Mouse (Mus musculus) kidney, postnatal 25 days (tissue): ENCODE measurements around the gene Myo1g.
"Not testable (repeated sequence)": the region's sequence is repeated elsewhere in the genome, so short reads cannot be mapped to it uniquely, and the experiment has no call there.

Experiments
- DNase-seq, 2 experiments: peaks; one replicate each; pipeline ENCODE4 v3.0.0; 2021; ENCODE audit warnings: mixed read lengths in 2 of 2

The Myo1g gene

DNA sequence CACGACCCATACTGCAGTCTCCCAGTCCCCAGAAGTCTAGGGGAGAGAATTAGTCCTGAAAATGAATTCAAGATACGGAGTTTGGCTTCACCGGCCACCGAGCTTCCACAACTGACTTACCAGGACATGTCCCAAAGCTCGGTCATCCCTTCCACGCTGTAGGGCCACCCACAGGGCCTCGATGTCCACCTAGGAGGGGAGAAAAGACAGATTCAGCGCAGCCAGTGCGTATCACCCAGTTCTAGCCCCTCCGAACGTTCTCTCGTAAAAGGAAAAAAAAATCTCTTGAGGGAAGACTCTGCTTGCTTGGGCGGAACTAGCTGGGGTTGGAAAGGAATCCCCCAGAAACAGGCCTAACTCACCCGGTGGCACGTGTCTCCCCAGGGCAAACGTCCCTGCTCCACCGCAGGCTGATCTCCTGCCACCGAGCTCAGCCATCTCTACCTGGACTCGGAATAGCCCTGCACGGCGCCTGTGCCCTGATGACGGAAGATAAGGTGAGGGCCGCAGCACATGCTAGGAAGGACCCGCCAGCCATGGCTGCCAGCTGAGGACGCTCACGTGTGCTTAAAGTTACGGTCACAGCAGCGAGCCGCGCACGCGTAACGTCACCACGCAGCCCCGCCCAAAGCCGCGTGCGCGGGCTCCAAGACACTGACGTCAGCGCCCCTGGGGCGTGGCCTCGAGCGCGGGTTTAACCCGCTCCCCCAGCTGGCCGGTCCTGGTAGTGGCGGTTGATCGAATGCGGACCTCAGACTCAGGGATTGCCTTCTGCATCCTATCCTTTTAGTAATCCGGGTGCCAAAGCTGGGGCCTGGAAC lies 7.6 kb upstream of the Myo1g start:
- DNase-seq, result peak; percentile 97 to 100

GRCm38 (mm10) chr11:6527256-6528185 lies 6.8 kb upstream of the Myo1g start:
- no peak for DNase-seq

- not testable (repeated sequence) for DNase-seq
These were observed 5.9 kb upstream of the Myo1g start for GRCm38 (mm10) chr11:6526526-6527255.

- DNase-seq, result no peak
These were observed 4.5 kb upstream of the Myo1g start for GRCm38 (mm10) chr11:6525241-6525640.

DNA sequence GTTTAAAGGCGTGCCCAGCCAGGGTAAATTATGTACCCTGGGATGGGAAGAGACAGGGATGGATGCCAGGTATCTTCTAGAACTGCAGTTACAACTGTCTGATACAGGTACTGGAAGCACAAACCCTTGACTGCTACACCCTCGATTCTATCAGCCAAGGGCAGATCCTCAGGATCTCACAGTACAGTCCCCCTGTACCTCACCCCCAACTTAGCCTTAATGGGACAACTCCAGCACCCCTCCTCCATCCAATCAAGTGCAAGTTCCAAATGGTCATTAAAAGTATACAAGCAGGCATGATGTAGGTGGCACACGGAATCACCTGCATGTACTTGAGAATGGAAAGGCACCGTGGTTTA lies 4.1 kb upstream of the Myo1g start:
- no peak for DNase-seq

DNA sequence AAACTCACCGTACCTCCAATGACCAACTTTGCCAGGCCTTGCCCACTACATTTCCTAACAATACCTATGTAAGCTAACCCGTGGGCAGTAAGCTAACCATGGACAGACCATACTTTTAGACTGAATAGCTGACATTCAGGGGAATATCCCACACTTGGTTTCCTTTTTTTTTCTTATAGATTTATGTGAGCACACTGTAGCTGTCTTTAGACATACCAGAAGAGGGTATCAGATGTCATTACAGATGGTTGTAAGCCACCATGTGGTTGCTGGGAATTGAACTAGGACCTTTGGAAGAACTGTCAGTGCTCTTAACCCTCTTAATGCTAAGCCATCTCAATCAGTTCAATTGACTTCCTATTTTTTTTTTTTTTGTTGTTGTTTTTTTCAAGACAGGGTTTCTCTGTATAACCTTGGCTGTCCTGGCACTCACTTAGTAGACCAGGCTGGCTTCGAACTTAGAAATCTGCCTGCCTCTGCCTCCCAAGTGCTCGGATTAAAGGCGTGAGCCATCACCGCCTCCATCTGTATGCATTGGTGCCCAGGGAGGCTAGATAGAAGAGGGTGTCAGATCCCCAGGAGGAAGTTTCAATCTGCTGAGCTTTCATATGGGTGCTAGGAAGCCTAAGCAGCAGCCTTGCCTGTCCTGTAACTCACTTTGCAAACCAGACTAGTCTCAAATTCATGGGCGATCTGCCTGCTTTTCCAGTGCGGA lies 3.6 kb upstream of the Myo1g start:
- no peak for DNase-seq

DNA sequence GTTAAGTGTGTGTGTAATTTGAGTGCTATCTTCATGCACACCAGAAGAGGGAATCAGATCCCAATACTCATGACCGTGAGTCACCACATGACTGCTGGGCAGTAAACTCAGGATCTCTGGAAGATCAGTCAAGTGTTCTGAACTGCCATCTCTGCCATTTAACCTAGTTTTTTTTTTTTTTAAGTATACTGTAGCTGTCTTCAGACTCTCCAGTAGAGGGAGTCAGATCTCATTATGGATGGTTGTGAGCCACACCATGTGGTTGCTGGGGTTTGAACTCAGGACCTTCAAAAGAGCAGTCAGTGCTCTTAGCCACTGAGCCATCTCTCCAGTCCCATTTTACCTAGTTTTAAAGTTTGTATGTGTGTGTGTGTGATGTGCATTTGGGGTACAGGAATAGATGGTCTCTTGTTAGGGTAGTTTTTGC lies 2.9 kb upstream of the Myo1g start:
- no peak for DNase-seq

GRCm38 (mm10) chr11:6522782-6523525 lies 2.2 kb upstream of the Myo1g start:
- no peak for DNase-seq

DNA sequence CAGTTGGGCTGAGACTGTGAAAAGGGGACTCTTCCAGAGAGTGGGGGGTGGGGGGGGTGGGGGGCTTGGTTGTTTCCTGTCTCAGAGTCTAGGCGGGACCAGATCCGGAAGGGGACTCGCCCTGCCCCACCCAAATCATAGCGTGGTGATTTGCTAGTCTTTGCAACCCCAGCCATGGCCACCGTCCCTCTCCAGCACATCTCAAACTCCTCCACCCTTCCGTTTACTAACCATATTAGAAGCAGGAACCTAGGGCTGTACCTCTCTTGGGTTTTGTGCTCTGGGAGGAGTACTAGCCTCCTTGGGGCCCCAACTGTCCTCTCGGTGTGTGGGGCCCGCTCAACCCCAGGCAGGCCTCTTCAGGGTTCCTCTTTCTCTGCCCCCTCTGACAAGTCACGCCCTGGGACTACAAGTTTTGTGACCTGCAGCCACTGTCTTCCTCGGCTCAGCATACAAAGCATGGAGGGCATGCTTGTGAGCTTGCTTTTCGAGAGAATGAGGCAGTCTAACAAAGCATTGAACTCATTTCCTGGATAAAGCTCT lies 1.2 kb downstream of the Myo1g start:
- no peak for DNase-seq

- no peak for DNase-seq
These were observed 5.9 kb downstream of the Myo1g start for GRCm38 (mm10) chr11:6514837-6515236.

DNA sequence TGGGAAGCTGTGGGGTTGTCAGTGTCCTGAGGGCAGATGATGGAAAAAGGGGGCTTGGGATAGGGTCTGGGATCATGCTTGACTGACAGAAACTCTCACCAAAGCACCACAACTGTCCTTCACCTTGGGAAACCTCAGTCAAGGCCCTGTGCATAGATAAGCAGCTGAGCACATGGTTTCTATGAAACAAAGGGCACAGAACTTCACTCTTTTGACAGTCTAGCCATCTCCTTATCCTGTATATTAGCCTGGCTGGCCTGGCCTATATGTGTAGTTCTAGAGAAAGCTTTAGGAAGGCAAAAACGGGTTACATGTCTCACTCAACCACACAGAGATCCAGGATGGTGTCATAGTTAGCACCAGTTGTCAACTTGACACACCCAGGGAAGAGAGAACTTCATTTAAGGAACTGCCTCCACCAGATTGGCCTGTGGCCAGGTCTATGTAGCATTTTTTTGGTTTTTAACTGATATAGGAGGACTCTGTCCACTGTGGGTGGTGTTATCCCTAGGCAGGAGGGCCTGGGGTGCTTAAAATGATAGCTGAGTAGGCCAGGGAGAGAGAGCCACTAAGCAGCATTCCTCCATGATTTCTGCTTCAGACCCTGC lies 12.4 kb downstream of the Myo1g start:
- DNase-seq, result no peak

DNA sequence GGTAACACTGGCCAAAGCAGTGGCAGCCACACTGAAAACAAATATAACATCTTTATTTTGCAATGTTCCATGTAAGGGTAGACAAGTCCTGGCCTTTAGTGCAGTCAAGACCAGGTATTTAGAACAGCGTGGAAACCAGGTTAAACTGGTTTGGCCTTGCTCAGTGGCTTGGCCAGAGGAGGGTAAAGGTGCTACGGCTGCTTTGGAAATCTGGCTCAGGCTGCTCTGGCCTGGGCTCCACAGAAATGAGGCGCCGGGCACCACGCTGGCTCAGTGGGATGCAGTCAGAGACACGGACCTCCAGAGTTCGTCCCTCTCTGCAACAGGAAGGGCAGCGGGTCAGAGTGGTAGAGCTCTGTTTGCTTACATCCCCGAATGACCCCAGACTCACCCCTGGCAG lies 14.2 kb downstream of the Myo1g start:
- DNase-seq, result peak; percentile 20 to 58

GRCm38 (mm10) chr11:6504689-6505088 lies 16.1 kb downstream of the Myo1g start:
- no peak for DNase-seq

GRCm38 (mm10) chr11:6504226-6504625 lies 16.5 kb downstream of the Myo1g start:
- DNase-seq, result no peak

DNA sequence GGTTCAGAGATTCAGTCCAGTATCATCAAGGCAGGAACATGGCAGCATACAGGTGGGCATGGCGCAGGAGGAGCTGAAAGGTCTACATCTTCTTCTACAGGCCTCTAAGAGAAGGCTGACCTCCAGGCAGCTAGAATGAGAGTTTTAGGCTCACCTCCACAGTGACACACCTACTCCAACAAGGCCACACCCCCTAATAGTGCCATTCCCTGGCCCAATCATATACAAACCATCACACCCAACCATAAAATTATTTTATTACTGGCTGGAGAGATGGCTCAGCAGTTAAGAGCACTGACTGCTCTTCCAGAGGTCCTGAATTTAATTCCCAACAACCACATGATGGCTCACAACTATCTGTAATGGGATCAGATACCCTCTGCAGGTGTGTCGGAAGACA lies 18.3 kb downstream of the Myo1g start:
- no peak for DNase-seq

DNA sequence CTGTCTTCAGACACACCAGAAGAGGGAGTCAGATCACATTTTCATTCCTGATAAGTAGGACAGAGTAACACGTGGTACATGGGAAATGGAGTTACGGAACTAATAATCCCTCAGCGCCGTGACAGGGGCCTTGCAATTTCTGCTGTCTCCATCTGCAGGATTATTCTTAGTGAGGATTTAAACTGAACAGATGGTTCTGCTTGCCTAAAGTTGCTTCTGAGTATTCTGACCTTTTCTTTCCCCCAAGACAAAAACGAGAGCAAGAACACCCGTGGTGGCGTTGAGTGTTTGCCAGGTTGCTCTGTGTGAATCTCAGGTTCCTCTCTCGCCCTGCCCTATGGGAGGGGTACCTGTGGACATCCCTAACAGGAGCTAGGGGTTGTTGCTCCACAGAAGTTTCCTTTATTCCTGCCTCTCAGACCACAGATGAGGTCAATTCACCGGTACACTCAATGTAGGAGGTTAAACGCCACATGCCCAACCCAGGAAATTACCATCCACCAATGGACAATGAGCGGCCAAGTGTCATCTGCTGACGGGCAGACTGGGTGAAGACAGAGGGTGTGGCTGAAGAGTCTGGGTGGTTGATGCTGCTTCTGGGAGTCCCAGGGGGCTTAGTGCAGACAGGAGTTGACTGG lies 23.3 kb downstream of the Myo1g start:
- no peak for DNase-seq

- peak; percentile 67 to 75 for DNase-seq
These were observed 30.9 kb downstream of the Myo1g start for GRCm38 (mm10) chr11:6489691-6490503.

DNA sequence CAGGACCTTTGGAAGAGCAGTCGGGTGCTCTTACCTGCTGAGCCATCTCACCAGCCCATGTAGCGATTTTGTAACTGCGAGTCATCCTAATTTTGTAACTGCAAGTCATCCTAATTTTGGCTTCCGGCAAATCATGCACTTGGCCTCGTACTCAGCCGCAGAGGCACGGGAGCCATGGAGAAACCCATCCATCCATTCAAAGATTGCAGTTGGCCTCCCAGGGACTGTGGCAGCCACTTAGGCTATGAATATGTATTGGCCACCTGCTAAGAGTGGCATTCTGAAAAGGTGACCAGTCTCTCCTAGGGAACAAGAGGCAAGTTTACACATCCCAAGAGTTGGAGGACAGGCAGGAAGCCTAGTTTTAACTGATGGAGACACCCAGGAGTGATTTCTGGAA lies 31.5 kb downstream of the Myo1g start:
- DNase-seq, result peak; percentile 36 to 71

DNA sequence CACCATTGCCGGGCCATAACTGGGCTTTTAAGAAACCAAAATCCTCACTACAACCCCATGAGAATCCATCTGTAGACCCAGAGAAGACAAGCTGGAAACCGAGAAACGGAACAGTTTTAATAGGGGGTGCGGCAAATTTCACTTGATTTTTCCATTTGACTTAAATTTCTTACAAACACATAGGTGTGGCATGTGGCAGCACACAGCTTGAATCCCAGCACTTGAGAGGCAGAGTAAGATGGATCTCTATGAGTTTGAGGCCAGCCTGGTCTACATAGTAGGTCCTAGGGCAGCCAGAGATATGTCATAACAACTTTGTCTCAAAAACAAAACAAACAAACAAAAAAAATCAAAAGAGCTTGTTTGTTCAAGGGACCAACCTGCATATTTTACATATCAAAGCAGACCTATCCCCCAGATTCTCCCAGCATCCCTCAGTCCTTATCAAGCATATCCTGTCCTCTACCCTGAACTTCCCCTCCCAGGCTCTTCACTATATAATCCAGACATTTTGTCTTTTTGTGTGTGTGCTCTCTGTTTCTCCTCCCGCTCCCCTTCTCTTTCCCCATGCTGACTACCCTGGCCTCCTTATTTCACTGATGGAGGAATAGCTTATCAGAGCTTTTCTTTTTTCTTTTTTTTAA lies 32.6 kb downstream of the Myo1g start:
- no peak for DNase-seq
